Mouse (Mus musculus) embryo, embryonic 10.5 days (tissue): Measurements from ENCODE around the gene Camta1.

ENCODE experiments used
- DNase-seq: peaks from one replicate; pipeline ENCODE4 v3.0.0-alpha.2; 2015; ENCODE audit warnings: low spot score

Gene Camta1

GRCm38 (mm10) chr4:151444665-151445064, 417.0 kb downstream of the Camta1 start:
- no peak for DNase-seq

GRCm38 (mm10) chr4:151438561-151438960, 423.1 kb downstream of the Camta1 start:
- peak; percentile 22 for DNase-seq

GRCm38 (mm10) chr4:151437859-151438258, 423.8 kb downstream of the Camta1 start:
- DNase-seq = no peak

- no peak for DNase-seq
Measured at GRCm38 (mm10) chr4:151425133-151425532, 436.5 kb downstream of the Camta1 start.

- DNase-seq = no peak
Measured at GRCm38 (mm10) chr4:151422922-151423321, 438.8 kb downstream of the Camta1 start.

- DNase-seq = no peak
Measured at GRCm38 (mm10) chr4:151422361-151422760, 439.3 kb downstream of the Camta1 start.

- DNase-seq = no peak
Measured at GRCm38 (mm10) chr4:151418344-151418875, 443.3 kb downstream of the Camta1 start.

- no peak for DNase-seq
Measured at GRCm38 (mm10) chr4:151415812-151416211, 445.9 kb downstream of the Camta1 start.

- no peak for DNase-seq
Measured at GRCm38 (mm10) chr4:151415376-151415775, 446.3 kb downstream of the Camta1 start.

- DNase-seq = no peak
Measured at GRCm38 (mm10) chr4:151414952-151415351, 446.7 kb downstream of the Camta1 start.

GRCm38 (mm10) chr4:151411641-151412061, 450.0 kb downstream of the Camta1 start:
- DNase-seq = no peak

GRCm38 (mm10) chr4:151411016-151411415, 450.7 kb downstream of the Camta1 start:
- no peak for DNase-seq

GRCm38 (mm10) chr4:151409291-151409690, 452.4 kb downstream of the Camta1 start:
- no peak for DNase-seq

- DNase-seq = no peak
Measured at GRCm38 (mm10) chr4:151408811-151409210, 452.9 kb downstream of the Camta1 start.

- DNase-seq = no peak
Measured at GRCm38 (mm10) chr4:151408246-151408645, 453.4 kb downstream of the Camta1 start.

GRCm38 (mm10) chr4:151407129-151407528, 454.5 kb downstream of the Camta1 start:
- no peak for DNase-seq

GRCm38 (mm10) chr4:151404581-151405256, 457.0 kb downstream of the Camta1 start:
- DNase-seq = peak; percentile 48

GRCm38 (mm10) chr4:151401685-151402397, 459.8 kb downstream of the Camta1 start:
- no peak for DNase-seq

- no peak for DNase-seq
Measured at GRCm38 (mm10) chr4:151396536-151396935, 465.1 kb downstream of the Camta1 start.

- no peak for DNase-seq
Measured at GRCm38 (mm10) chr4:151389345-151389744, 472.3 kb downstream of the Camta1 start.

GRCm38 (mm10) chr4:151386701-151387451, 474.8 kb downstream of the Camta1 start:
- peak; percentile 63 for DNase-seq

GRCm38 (mm10) chr4:151385985-151386700, 475.5 kb downstream of the Camta1 start:
- no peak for DNase-seq
